Mouse (Mus musculus) C2C12 (cell line): ENCODE measurements around the gene Erh.

ENCODE experiments used
- CEBPB ChIP-seq: IDR thresholded peaks from one replicate; pipeline ENCODE4 v1.6.1; 2011; ENCODE audit warnings: low read depth, mild to moderate bottlenecking, control low read depth, moderate library complexity
- CTCF ChIP-seq: IDR thresholded peaks from one replicate; pipeline ENCODE4 v1.5.1; 2011; ENCODE audit not compliant: control insufficient read depth, insufficient read depth, insufficient read length
- FOSL1 ChIP-seq: IDR thresholded peaks from one replicate; pipeline ENCODE4 v1.8.0; 2011; ENCODE audit warnings: mild to moderate bottlenecking, low read length; ENCODE audit not compliant: poor library complexity, insufficient read depth, severe bottlenecking
- MAX ChIP-seq: IDR thresholded peaks from one replicate; pipeline ENCODE4 v1.6.1; 2011; ENCODE audit warnings: mild to moderate bottlenecking, control low read depth
- MYOD1 ChIP-seq: IDR thresholded peaks from one replicate; pipeline ENCODE4 v1.6.1; 2011; ENCODE audit warnings: low read depth; ENCODE audit not compliant: control insufficient read depth, insufficient read length
- MYOG ChIP-seq: IDR thresholded peaks from one replicate; pipeline ENCODE4 v1.6.1; 2011; ENCODE audit not compliant: control insufficient read depth, insufficient read length; ENCODE audit errors: extremely low read depth
- USF1 ChIP-seq: IDR thresholded peaks from one replicate; pipeline ENCODE4 v1.6.1; 2011; ENCODE audit warnings: low read depth, mild to moderate bottlenecking, control low read depth, moderate library complexity

DNA sequence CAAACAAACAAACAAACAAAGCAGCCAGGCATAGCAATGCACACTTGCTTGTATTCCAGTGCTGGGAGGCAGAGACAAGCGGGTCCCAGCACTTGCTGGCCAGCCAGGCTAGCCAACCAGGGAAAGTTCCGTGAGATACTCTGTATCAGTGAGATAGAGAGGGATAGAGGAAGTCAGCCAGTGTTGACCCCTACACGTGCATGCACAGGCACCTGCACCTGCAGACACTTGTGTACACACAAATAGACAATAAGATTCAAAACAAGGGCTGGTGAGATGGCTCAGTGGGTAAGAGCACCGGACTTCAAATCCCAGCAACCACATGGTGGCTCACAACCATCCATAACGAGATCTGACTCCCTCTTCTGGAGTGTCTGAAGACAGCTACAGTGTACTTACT lies 23.6 kb downstream of the Erh start:
- no peak for TF ChIP-seq CTCF
- TF ChIP-seq MYOD1, result no peak
- TF ChIP-seq USF1, result no peak
- no peak for TF ChIP-seq MAX
- TF ChIP-seq FOSL1, result no peak
- no peak for TF ChIP-seq CEBPB
- no peak for TF ChIP-seq MYOG
